Mouse (Mus musculus) cerebellum, adult 2 months (tissue): ENCODE results near the gene Zfp2.

Source experiments
- CTCF ChIP-seq: fragments of 200-500 bp; IDR thresholded peaks from 2 replicates; pipeline ENCODE4 v1.5.1; 2011; ENCODE audit warnings: low read depth, mild to moderate bottlenecking, control low read depth, low read length, moderate library complexity, borderline replicate concordance; ENCODE audit not compliant: insufficient read depth
- POLR2A ChIP-seq: fragments of 200-500 bp; IDR thresholded peaks from 2 replicates; pipeline ENCODE4 v1.6.1; 2011; ENCODE audit warnings: low read length, control low read depth, borderline replicate concordance; ENCODE audit not compliant: insufficient read depth

DNA sequence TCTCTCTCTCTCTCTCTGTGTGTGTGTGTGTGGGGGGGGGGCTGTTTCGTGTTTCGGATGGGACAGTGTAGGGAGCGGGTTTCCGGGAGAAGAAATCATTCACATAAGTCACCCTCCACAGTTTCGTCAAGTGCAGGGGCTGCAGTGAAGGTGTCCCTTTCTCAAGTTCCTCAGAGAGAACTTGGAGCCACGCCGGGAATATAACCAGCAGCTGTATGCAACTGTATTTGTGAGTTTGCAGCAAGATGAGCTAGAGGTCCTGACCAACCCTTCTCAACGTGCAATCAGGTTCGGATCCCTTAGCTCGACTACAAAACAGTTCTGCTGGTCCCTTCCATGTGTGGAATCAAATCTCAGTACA, 29.1 kb downstream of the Zfp2 start:
- TF ChIP-seq POLR2A: no peak
- no peak for TF ChIP-seq CTCF
